Mouse (Mus musculus) embryonic facial prominence, embryonic 15.5 days (tissue): ENCODE results near the gene Olfr1052. TPM values are rescaled to one million over a fixed set of nuclear protein-coding genes. Genes with fewer than 3 reads are reported as not detected.
"Not testable (repeated sequence)": the region's sequence is repeated elsewhere in the genome, so short reads cannot be mapped to it uniquely, and the experiment has no call there.

Experiments used
- ATAC-seq: fragments of 200-750 bp; cut with Nextera tagmentation; 2 replicates; pipeline ENCODE4 v1.8.0; 2017; ENCODE audit warnings: low read depth, moderate TSS enrichment; ENCODE audit not compliant: insufficient number of reproducible peaks, low FRiP score, low TSS enrichment
- H3K27ac ChIP-seq: fragments of 300-500 bp; sonication (generic); replicated peaks from 2 replicates; pipeline ENCODE4 v1.5.1; 2015; ENCODE audit warnings: mild to moderate bottlenecking, inconsistent platforms
- H3K27me3 ChIP-seq: fragments of 300-500 bp; sonication (generic); 2 replicates; pipeline ENCODE4 v1.6.1; 2015; ENCODE audit warnings: inconsistent platforms
- H3K36me3 ChIP-seq: fragments of 300-500 bp; sonication (generic); 2 replicates; pipeline ENCODE4 v1.6.1; 2015; ENCODE audit warnings: mild to moderate bottlenecking, inconsistent platforms
- H3K4me1 ChIP-seq: fragments of 300-500 bp; sonication (generic); 2 replicates; pipeline ENCODE4 v1.6.1; 2015; ENCODE audit warnings: inconsistent platforms
- H3K4me2 ChIP-seq: fragments of 300-500 bp; sonication (generic); replicated peaks from 2 replicates; pipeline ENCODE4 v1.6.1; 2015; ENCODE audit warnings: mild to moderate bottlenecking, inconsistent platforms
- H3K4me3 ChIP-seq: fragments of 300-500 bp; sonication (generic); replicated peaks from 2 replicates; pipeline ENCODE4 v1.5.1; 2015; ENCODE audit warnings: mild to moderate bottlenecking, inconsistent platforms
- H3K9ac ChIP-seq: fragments of 300-500 bp; sonication (generic); 2 replicates; pipeline ENCODE4 v1.6.1; 2015; ENCODE audit warnings: inconsistent platforms
- H3K9me3 ChIP-seq: fragments of 300-500 bp; sonication (generic); replicated peaks from 2 replicates; pipeline ENCODE4 v1.6.1; 2016; ENCODE audit warnings: inconsistent platforms
- WGBS: fragments of 180-500 bp; shearing (Covaris S2); methylation state at CpG from one replicate; pipeline ENCODE4 v1.1.7; 2015; 5-methylcytosine and 5-hydroxymethylcytosine counted together
- polyA plus RNA-seq: library from polyadenylated mRNA; unstranded; fragments of >200 nt; fragmentation: Nextera tagmentation; extraction: Ambion mirVana; gene quantifications from 2 replicates; pipeline ENCODE4 v1.2.1, GENCODE M21; 2015

Olfr1052 gene
- 0.12 and 0.23 TPM in 2 replicates for polyA plus RNA-seq

GRCm38 (mm10) chr2:86292155-86292554 is at the start of gene Olfr1052:
TSS of gene Olfr1052 (plus strand) at chr2:86292455.
- no peaks in the 10 kb centered on the region for H3K36me3 ChIP-seq
- H3K4me3 ChIP-seq: no peak within 1 kb of the TSS
- ATAC-seq: no peak
- no peaks in the 10 kb centered on the region for H3K4me1 ChIP-seq
- H3K4me2 ChIP-seq: no peak within 1 kb of the TSS
- no peak within 1 kb of the TSS for H3K9ac ChIP-seq
- H3K27ac ChIP-seq: no peak within 1 kb of the TSS
- no peaks in the 10 kb centered on the region for H3K9me3 ChIP-seq
- no peaks in the 10 kb centered on the region for H3K27me3 ChIP-seq

- not testable (repeated sequence) for H3K36me3 ChIP-seq, ATAC-seq, H3K4me3 ChIP-seq, H3K4me1 ChIP-seq, H3K27ac ChIP-seq, H3K9ac ChIP-seq, H3K4me2 ChIP-seq, H3K27me3 ChIP-seq, H3K9me3 ChIP-seq
Measured at GRCm38 (mm10) chr2:86258228-86258627, 34.0 kb upstream of the Olfr1052 start, which contains the start of gene Olfr1049. TSS of gene Olfr1049 (minus strand) at chr2:86258328.

- H3K4me2 ChIP-seq, H3K9me3 ChIP-seq, H3K27me3 ChIP-seq, H3K4me3 ChIP-seq, H3K36me3 ChIP-seq, H3K9ac ChIP-seq, H3K4me1 ChIP-seq, H3K27ac ChIP-seq, ATAC-seq: not testable (repeated sequence)
Measured at GRCm38 (mm10) chr2:86278988-86279387, 13.3 kb upstream of the Olfr1052 start, which contains the start of gene Olfr1051. TSS of gene Olfr1051 (minus strand) at chr2:86279088.

DNA sequence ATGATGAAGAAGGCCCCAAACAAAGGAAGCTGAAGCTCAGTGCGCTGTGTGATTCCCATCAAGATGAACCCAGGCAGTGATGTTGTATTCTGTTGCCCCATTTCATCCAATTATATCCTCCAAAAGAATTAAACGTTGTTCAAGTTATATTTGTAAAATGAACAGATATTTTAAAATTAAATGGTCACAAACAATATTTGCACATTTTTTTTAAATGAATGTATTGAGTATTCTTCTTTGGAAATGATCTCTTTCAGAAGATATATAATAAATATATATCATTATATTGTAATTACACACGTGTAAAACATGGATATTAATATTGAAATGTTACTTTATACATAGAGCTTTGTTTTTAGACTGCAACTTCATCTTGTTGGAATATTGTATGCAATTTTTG is 22.9 kb downstream of the Olfr1052 start, which contains the start of gene Olfr1053:
Olfr1053 (minus strand) TSS at position 101 of the 400 bp plus-strand sequence.
- WGBS: 63% methylated on average over 3 of the region's 3 CpGs
- no peak within 1 kb of the TSS for H3K27ac ChIP-seq
- no peak within 1 kb of the TSS for H3K4me3 ChIP-seq
- H3K9me3 ChIP-seq: no peaks in the 10 kb centered on the region
- no peak within 1 kb of the TSS for H3K9ac ChIP-seq
- H3K27me3 ChIP-seq: no peaks in the 10 kb centered on the region
- H3K36me3 ChIP-seq: no peaks in the 10 kb centered on the region
- no peak for ATAC-seq
- H3K4me2 ChIP-seq: no peak within 1 kb of the TSS
- H3K4me1 ChIP-seq: no peaks in the 10 kb centered on the region

DNA sequence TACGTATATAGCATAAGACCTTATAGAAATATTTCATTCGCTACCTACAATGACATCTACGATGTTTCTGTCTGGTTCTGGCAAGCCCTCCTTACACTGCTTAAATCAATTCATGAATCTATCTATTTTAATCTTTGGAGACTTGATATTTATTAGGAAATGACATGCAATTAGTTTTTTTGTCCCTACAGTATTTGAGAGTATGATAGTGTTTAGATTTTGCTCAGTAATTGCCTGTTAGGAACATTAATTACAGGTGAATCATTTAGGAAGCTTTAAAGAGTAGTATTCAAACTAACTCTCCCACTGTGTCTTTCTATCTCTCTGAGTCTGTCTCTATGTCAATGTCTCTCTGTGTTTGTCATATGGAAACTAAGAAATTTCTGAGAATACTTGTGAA is 43.1 kb downstream of the Olfr1052 start, which contains the start of gene Olfr1054:
Olfr1054 (minus strand) TSS at position 101 of the 400 bp plus-strand sequence.
- ATAC-seq: no peak
- Histone ChIP-seq H3K4me3 (no peak within 1 kb of the TSS), H3K4me1 (no peaks in the 10 kb centered on the region), H3K36me3 (no peaks in the 10 kb centered on the region), H3K9ac (no peak within 1 kb of the TSS), H3K27me3 (no peaks in the 10 kb centered on the region), H3K4me2 (no peak within 1 kb of the TSS), H3K27ac (no peak within 1 kb of the TSS), H3K9me3 (no peaks in the 10 kb centered on the region)
- WGBS: 92% methylated on average over 3 of the region's 3 CpGs

Other genes starting within 250 kb of the Olfr1052 start
- 0.04 and 0.09 TPM in 2 replicates for gene Olfr1034, start 246.6 kb upstream of the Olfr1052 start, polyA plus RNA-seq
- not detected in 2 replicates for gene Olfr1036, start 218.5 kb upstream of the Olfr1052 start, polyA plus RNA-seq
- gene Olfr1037, start 205.1 kb upstream of the Olfr1052 start, polyA plus RNA-seq: 0.14 TPM in 1 of 2 replicates, not detected in the other
- 0.05 TPM in 1 of 2 replicates, not detected in the other for gene Olfr1039, start 156.5 kb upstream of the Olfr1052 start, polyA plus RNA-seq
- gene Olfr1040, start 145.7 kb upstream of the Olfr1052 start, polyA plus RNA-seq: not detected in 2 replicates
- not detected in 2 replicates for gene Olfr1042, start 130.6 kb upstream of the Olfr1052 start, polyA plus RNA-seq
- not detected in 2 replicates for gene Olfr1043, start 124.9 kb upstream of the Olfr1052 start, polyA plus RNA-seq
- gene Olfr1044, start 114.6 kb upstream of the Olfr1052 start, polyA plus RNA-seq: 0.24 TPM in 2 replicates
- 0.20 TPM in 1 of 2 replicates, not detected in the other for gene Olfr52, start 106.8 kb upstream of the Olfr1052 start, polyA plus RNA-seq
- 0.09 TPM in 1 of 2 replicates, not detected in the other for gene Olfr1045, start 89.4 kb upstream of the Olfr1052 start, polyA plus RNA-seq
- 0.12 and 0.52 TPM in 2 replicates for gene Olfr1046, start 73.1 kb upstream of the Olfr1052 start, polyA plus RNA-seq
- 0.24 and 0.56 TPM in 2 replicates for gene Olfr1047, start 61.1 kb upstream of the Olfr1052 start, polyA plus RNA-seq
- gene Olfr1048, start 52.2 kb upstream of the Olfr1052 start, polyA plus RNA-seq: 0.20 TPM in 1 of 2 replicates, not detected in the other
- gene Olfr1049, start 34.1 kb upstream of the Olfr1052 start, polyA plus RNA-seq: not detected in 2 replicates
- gene Olfr1051, start 13.4 kb upstream of the Olfr1052 start, polyA plus RNA-seq: not detected in 2 replicates
- gene Olfr1053, start 22.8 kb downstream of the Olfr1052 start, polyA plus RNA-seq: not detected in 2 replicates
- 0.29 and 0.38 TPM in 2 replicates for gene Olfr1054, start 43.0 kb downstream of the Olfr1052 start, polyA plus RNA-seq
- gene Olfr1055, start 57.8 kb downstream of the Olfr1052 start, polyA plus RNA-seq: not detected in 2 replicates
- gene Olfr1056, start 70.0 kb downstream of the Olfr1052 start, polyA plus RNA-seq: 0.44 TPM in 1 of 2 replicates, not detected in the other
- 0.05 TPM in 1 of 2 replicates, not detected in the other for gene Olfr1057, start 85.9 kb downstream of the Olfr1052 start, polyA plus RNA-seq
- 0.22 and 0.98 TPM in 2 replicates for gene Olfr1058, start 96.1 kb downstream of the Olfr1052 start, polyA plus RNA-seq
- not detected in 2 replicates for gene Olfr1061, start 121.6 kb downstream of the Olfr1052 start, polyA plus RNA-seq
- 0.05 TPM in 1 of 2 replicates, not detected in the other for gene Olfr1062, start 134.3 kb downstream of the Olfr1052 start, polyA plus RNA-seq
- gene Olfr1065, start 158.1 kb downstream of the Olfr1052 start, polyA plus RNA-seq: 0.09 and 0.29 TPM in 2 replicates
- not detected in 2 replicates for gene Olfr1066, start 163.8 kb downstream of the Olfr1052 start, polyA plus RNA-seq
- 0.32 and 0.44 TPM in 2 replicates for gene Olfr228, start 194.9 kb downstream of the Olfr1052 start, polyA plus RNA-seq
- gene Olfr1076, start 216.0 kb downstream of the Olfr1052 start, polyA plus RNA-seq: not detected in 2 replicates